ENCODE assay signal across 15 mouse cellular contexts in the genomic region with DNA sequence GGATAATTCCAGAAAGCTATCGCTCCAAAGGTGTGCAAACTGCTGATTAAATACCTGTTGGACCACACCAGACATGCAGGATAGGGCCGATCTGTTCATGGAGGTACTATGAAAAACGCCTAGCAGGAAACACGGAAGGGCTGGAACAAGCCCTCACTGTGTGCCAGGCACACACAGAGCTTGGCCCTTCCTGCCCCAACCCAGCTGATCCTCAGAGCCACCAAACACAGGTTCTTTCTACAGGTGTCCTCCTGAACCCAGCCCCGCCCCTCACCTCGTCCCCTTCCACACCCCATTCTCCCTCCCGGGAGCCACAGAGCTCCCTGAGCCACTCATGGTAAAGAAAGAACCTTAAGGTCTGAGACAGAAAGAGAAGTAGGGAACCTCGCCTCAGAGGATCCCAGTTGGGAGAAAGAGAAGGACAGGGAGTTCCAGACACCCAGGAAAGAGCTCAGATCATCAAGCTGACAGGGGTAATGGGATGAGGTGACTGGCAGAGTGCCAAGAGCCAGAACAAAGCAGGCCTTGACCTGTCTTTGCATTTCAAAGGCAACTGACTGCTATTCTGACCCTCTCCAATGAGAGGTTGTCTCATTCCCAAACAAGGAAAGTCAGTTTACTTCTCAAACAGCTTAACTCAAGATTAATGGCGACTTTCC.
DNase-seq lines count a peak whose midpoint lies in the region; ATAC-seq lines count a peak whose summit lies in the region.
"Had no signal": no experiment of that assay in that cellular context is flagged by ENCODE, and none has a peak within 500 bp of the region (broad histone marks: within the 10 kb centered on the region; RNA-seq: fewer than 3 reads in every experiment).

No protein-coding gene starts in this region.

- 75% methylated on average over 9 of the region's 9 CpGs for WGBS in heart, embryonic 11.5 days (ENCODE audit: insufficient replicate concordance)
- 56% methylated on average over 9 of the region's 9 CpGs for WGBS in midbrain, embryonic 12.5 days
- 64% methylated on average over 9 of the region's 9 CpGs for WGBS in midbrain, embryonic 15.5 days
- whole genome bisulfite sequencing in stomach, embryonic 15.5 days, result 62% methylated on average over 9 of the region's 9 CpGs

- no peak for DNase-seq in heart, postnatal 4 days
- DNase-seq in adrenal gland, postnatal 36 days, result peak; percentile 45 to 48
- no peak for DNase-seq in right cerebral cortex, postnatal 4 days
- DNase-seq: gastrocnemius, postnatal 36 days; kidney, postnatal 4 days; spleen, adult 18-20 months; thymus, postnatal 14 days had no signal

- H3K4me3 ChIP-seq in heart, embryonic 11.5 days (ENCODE audit: low read depth, low read length), result no peak overlapping the region
- no peak overlapping the region for H3K4me3 ChIP-seq in midbrain, embryonic 12.5 days
- no peak overlapping the region for H3K4me3 ChIP-seq in midbrain, embryonic 15.5 days
- no peak overlapping the region for H3K4me3 ChIP-seq in stomach, embryonic 15.5 days (replicated peaks)
- H3K4me3 ChIP-seq: forebrain, embryonic 15.5 days; hindbrain, embryonic 15.5 days; liver, embryonic 15.5 days had no signal

- H3K9ac ChIP-seq in heart, embryonic 11.5 days (ENCODE audit: low read depth, low read length), result no peak overlapping the region
- no peak overlapping the region for H3K9ac ChIP-seq in midbrain, embryonic 12.5 days (replicated peaks)
- H3K9ac ChIP-seq in midbrain, embryonic 15.5 days, result no peak overlapping the region
- H3K9ac ChIP-seq in stomach, embryonic 15.5 days, result no peak overlapping the region
- H3K9ac ChIP-seq: forebrain, embryonic 15.5 days; hindbrain, embryonic 15.5 days; liver, embryonic 15.5 days had no signal

- peak overlapping the region; percentile 46 for H3K27ac ChIP-seq in heart, embryonic 11.5 days (ENCODE audit: low read depth, low read length)
- no peak overlapping the region for H3K27ac ChIP-seq in midbrain, embryonic 12.5 days (replicated peaks)
- H3K27ac ChIP-seq in midbrain, embryonic 15.5 days, result no peak overlapping the region
- H3K27ac ChIP-seq in stomach, embryonic 15.5 days, result peak overlapping the region; percentile 89
- H3K27ac ChIP-seq: forebrain, embryonic 15.5 days; hindbrain, embryonic 15.5 days; liver, embryonic 15.5 days had no signal

- peaks cover 37% of the 10 kb centered on the region for H3K4me1 ChIP-seq in heart, embryonic 11.5 days (ENCODE audit: control insufficient read depth, insufficient read depth, low read length)
- peaks cover 37% of the 10 kb centered on the region for H3K4me1 ChIP-seq in midbrain, embryonic 12.5 days
- peaks cover 13% of the 10 kb centered on the region for H3K4me1 ChIP-seq in midbrain, embryonic 15.5 days
- H3K4me1 ChIP-seq in stomach, embryonic 15.5 days, result peaks cover 20% of the 10 kb centered on the region
- H3K4me1 ChIP-seq: hindbrain, embryonic 15.5 days had no signal

- no peaks in the 10 kb centered on the region for H3K36me3 ChIP-seq in heart, embryonic 11.5 days (ENCODE audit: control insufficient read depth, insufficient read depth, low read length)
- 0 out of 2 replicates have a peak, but pooled peaks cover 7% of the 10 kb centered on the region for H3K36me3 ChIP-seq in midbrain, embryonic 12.5 days
- no peaks in the 10 kb centered on the region for H3K36me3 ChIP-seq in midbrain, embryonic 15.5 days (replicated peaks)
- H3K36me3 ChIP-seq in stomach, embryonic 15.5 days, result no peaks in the 10 kb centered on the region
- H3K36me3 ChIP-seq: hindbrain, embryonic 15.5 days; liver, embryonic 15.5 days had no signal

- ATAC-seq in heart, embryonic 11.5 days (replicated peaks; ENCODE audit: insufficient number of reproducible peaks, low FRiP score, low TSS enrichment), result no peak
- peak; percentile 67 for ATAC-seq in midbrain, embryonic 12.5 days (ENCODE audit: low FRiP score, low read depth)
- ATAC-seq in midbrain, embryonic 15.5 days (replicated peaks), result no peak
- peak; percentile 57 for ATAC-seq in stomach, embryonic 15.5 days (ENCODE audit: insufficient read depth, low FRiP score, low read depth)
- ATAC-seq: forebrain, embryonic 15.5 days had no signal

- H3K4me2 ChIP-seq in heart, embryonic 11.5 days, result no peak overlapping the region
- no peak overlapping the region for H3K4me2 ChIP-seq in midbrain, embryonic 12.5 days (replicated peaks)
- H3K4me2 ChIP-seq in midbrain, embryonic 15.5 days, result no peak overlapping the region
- H3K4me2 ChIP-seq in stomach, embryonic 15.5 days, result no peak overlapping the region
- H3K4me2 ChIP-seq: forebrain, embryonic 15.5 days; hindbrain, embryonic 15.5 days; liver, embryonic 15.5 days had no signal

- H3K9me3 ChIP-seq in heart, embryonic 11.5 days (replicated peaks; ENCODE audit: control insufficient read depth, low read length), result no peaks in the 10 kb centered on the region
- H3K9me3 ChIP-seq in midbrain, embryonic 12.5 days, result no peaks in the 10 kb centered on the region
- no peaks in the 10 kb centered on the region for H3K9me3 ChIP-seq in midbrain, embryonic 15.5 days
- H3K9me3 ChIP-seq in stomach, embryonic 15.5 days, result no peaks in the 10 kb centered on the region
- H3K9me3 ChIP-seq: forebrain, embryonic 15.5 days; hindbrain, embryonic 15.5 days; liver, embryonic 15.5 days had no signal

- H3K27me3 ChIP-seq in heart, embryonic 11.5 days (ENCODE audit: control insufficient read depth, insufficient read depth, low read length), result no peaks in the 10 kb centered on the region
- H3K27me3 ChIP-seq in midbrain, embryonic 12.5 days, result 0 out of 2 replicates have a peak, but pooled peaks cover 3% of the 10 kb centered on the region
- H3K27me3 ChIP-seq in midbrain, embryonic 15.5 days (replicated peaks), result no peaks in the 10 kb centered on the region
- no peaks in the 10 kb centered on the region for H3K27me3 ChIP-seq in stomach, embryonic 15.5 days (replicated peaks)
- H3K27me3 ChIP-seq: CH12.LX; forebrain, embryonic 15.5 days; hindbrain, embryonic 15.5 days; liver, embryonic 15.5 days had no signal

Comparison
In these comparisons a context has a peak if more than half of its experiments do, and no peak if none do; other contexts are left out.
1. ATAC-seq: peak in midbrain, embryonic 12.5 days (single experiment) and stomach, embryonic 15.5 days (single experiment); none in heart, embryonic 11.5 days (single experiment) and midbrain, embryonic 15.5 days (single experiment).
2. H3K27ac ChIP-seq: peak in heart, embryonic 11.5 days (single experiment) and stomach, embryonic 15.5 days (single experiment); none in midbrain, embryonic 12.5 days (single experiment) and midbrain, embryonic 15.5 days (single experiment).
3. DNase-seq: peak in adrenal gland, postnatal 36 days (2 of 2); none in heart, postnatal 4 days (single experiment) and right cerebral cortex, postnatal 4 days (single experiment).